Mouse (Mus musculus) liver, embryonic 14.5 days (tissue): ENCODE results near the gene Zfp36l1.

Experiments
- CTCF ChIP-seq: IDR thresholded peaks from 2 replicates; pipeline ENCODE4 v1.5.1; 2016; ENCODE audit warnings: antibody characterized with exemption, low read depth, control low read depth
- EP300 ChIP-seq: IDR thresholded peaks from 2 replicates; pipeline ENCODE4 v1.6.1; 2016; ENCODE audit warnings: antibody characterized with exemption, low read depth

DNA sequence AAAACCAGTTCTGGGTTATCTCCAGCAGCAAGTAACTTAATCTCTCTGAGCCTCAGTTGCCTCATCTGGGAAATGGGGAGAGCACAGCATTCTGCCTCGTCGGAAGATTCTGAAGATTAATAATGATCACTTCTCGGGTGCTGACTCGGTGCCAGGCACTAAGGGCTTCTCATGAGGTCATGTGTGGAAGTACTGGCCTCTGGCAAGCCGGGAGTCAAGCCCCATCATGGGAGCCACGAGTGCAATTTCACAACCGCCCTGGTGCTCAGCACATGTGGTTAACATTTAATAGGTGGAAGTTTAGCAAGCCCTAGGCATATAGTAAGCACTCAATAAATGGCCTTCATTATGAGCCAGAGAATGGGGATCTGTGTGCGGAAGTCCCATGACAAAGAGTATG lies 22.4 kb upstream of the Zfp36l1 start:
- TF ChIP-seq EP300: no peak
- TF ChIP-seq CTCF: no peak
